Mouse (Mus musculus): ENCODE measurements around the gene Pik3r1. TPM values are rescaled to one million over a fixed set of nuclear protein-coding genes. Genes with fewer than 3 reads are reported as not detected.

Gene Pik3r1
- total and polyA plus RNA-seq, 3 experiments: 23.7 to 132 (median 111) TPM

- Histone ChIP-seq H3K27me3 (ENCODE audit: control insufficient read depth, insufficient read depth, low read length) (no peaks in the 10 kb centered on the region), H3K36me3 (ENCODE audit: control insufficient read depth, insufficient read depth, low read length) (no peaks in the 10 kb centered on the region), H3K79me2 (replicated peaks; ENCODE audit: control insufficient read depth, insufficient read depth, low read length) (no peaks in the 10 kb centered on the region), H3K4me3 (no peak overlapping the region), H3K27ac (no peak overlapping the region), H3K4me1 (ENCODE audit: control insufficient read depth, insufficient read depth, low read length) (peaks cover 2% of the 10 kb centered on the region; the same call in 1 of the 2 replicates), H3K9ac (ENCODE audit: low read depth, low read length) (no peak overlapping the region)
- over 99% methylated on average over 2 of the region's 2 CpGs for WGBS
- intact Hi-C loops (cut with DNase I): no loop called here
- DNase-seq: no peak
- no peak for TF ChIP-seq CTCF (IDR thresholded peaks at IDR 0.05)
- TF ChIP-seq EP300 (IDR thresholded peaks at IDR 0.05; ENCODE audit: insufficient read depth, low read depth, low read length): no peak
- TF ChIP-seq POLR2A (IDR thresholded peaks at IDR 0.05; ENCODE audit: insufficient read depth, low read depth, low read length): no peak
Observed at GRCm38 (mm10) chr13:101799318-101799717, 31.3 kb upstream of the Pik3r1 start.

GRCm38 (mm10) chr13:101798522-101798921, 30.5 kb upstream of the Pik3r1 start:
- intact Hi-C loops (cut with DNase I): no loop called here
- H3K4me3 ChIP-seq: no peak overlapping the region
- peaks cover 2% of the 10 kb centered on the region; the same call in 1 of the 2 replicates for H3K4me1 ChIP-seq (ENCODE audit: control insufficient read depth, insufficient read depth, low read length)
- 92% methylated on average over 4 of the region's 4 CpGs for WGBS
- H3K27me3 ChIP-seq (ENCODE audit: control insufficient read depth, insufficient read depth, low read length): no peaks in the 10 kb centered on the region
- H3K9ac ChIP-seq (ENCODE audit: low read depth, low read length): no peak overlapping the region
- no peak for TF ChIP-seq CTCF (IDR thresholded peaks at IDR 0.05)
- TF ChIP-seq EP300 (IDR thresholded peaks at IDR 0.05; ENCODE audit: insufficient read depth, low read depth, low read length): no peak
- TF ChIP-seq POLR2A (IDR thresholded peaks at IDR 0.05; ENCODE audit: insufficient read depth, low read depth, low read length): no peak
- no peaks in the 10 kb centered on the region for H3K36me3 ChIP-seq (ENCODE audit: control insufficient read depth, insufficient read depth, low read length)
- no peak overlapping the region for H3K27ac ChIP-seq
- no peak for DNase-seq
- no peaks in the 10 kb centered on the region for H3K79me2 ChIP-seq (replicated peaks; ENCODE audit: control insufficient read depth, insufficient read depth, low read length)

- no peak overlapping the region for H3K9ac ChIP-seq (ENCODE audit: low read depth, low read length)
- WGBS: 51% methylated on average over 6 of the region's 6 CpGs
Observed at GRCm38 (mm10) chr13:101796983-101797382, 29.0 kb upstream of the Pik3r1 start.

GRCm38 (mm10) chr13:101785705-101786104, 17.7 kb upstream of the Pik3r1 start:
- no peaks in the 10 kb centered on the region for H3K4me1 ChIP-seq (ENCODE audit: control insufficient read depth, insufficient read depth, low read length)

More at GRCm38 (mm10) chr13:101796983-101797382, 29.0 kb upstream of the Pik3r1 start:
- no peaks in the 10 kb centered on the region for H3K79me2 ChIP-seq (replicated peaks; ENCODE audit: control insufficient read depth, insufficient read depth, low read length)
- no peaks in the 10 kb centered on the region for H3K27me3 ChIP-seq (ENCODE audit: control insufficient read depth, insufficient read depth, low read length)
- H3K27ac ChIP-seq: no peak overlapping the region
- H3K4me3 ChIP-seq: no peak overlapping the region
- TF ChIP-seq CTCF (IDR thresholded peaks at IDR 0.05) (no peak), EP300 (IDR thresholded peaks at IDR 0.05; ENCODE audit: insufficient read depth, low read depth, low read length) (no peak), POLR2A (IDR thresholded peaks at IDR 0.05; ENCODE audit: insufficient read depth, low read depth, low read length) (no peak)
- DNase-seq: no peak
- intact Hi-C loops (cut with DNase I): no loop called here
- H3K36me3 ChIP-seq (ENCODE audit: control insufficient read depth, insufficient read depth, low read length): no peaks in the 10 kb centered on the region
- peaks cover 2% of the 10 kb centered on the region; the same call in 1 of the 2 replicates for H3K4me1 ChIP-seq (ENCODE audit: control insufficient read depth, insufficient read depth, low read length)

GRCm38 (mm10) chr13:101784651-101785289, 16.8 kb upstream of the Pik3r1 start:
- Histone ChIP-seq H3K27me3 (ENCODE audit: control insufficient read depth, insufficient read depth, low read length) (no peaks in the 10 kb centered on the region), H3K4me1 (ENCODE audit: control insufficient read depth, insufficient read depth, low read length) (no peaks in the 10 kb centered on the region), H3K79me2 (replicated peaks; ENCODE audit: control insufficient read depth, insufficient read depth, low read length) (no peaks in the 10 kb centered on the region), H3K9ac (ENCODE audit: low read depth, low read length) (no peak overlapping the region), H3K4me3 (no peak overlapping the region), H3K27ac (no peak overlapping the region), H3K36me3 (ENCODE audit: control insufficient read depth, insufficient read depth, low read length) (no peaks in the 10 kb centered on the region)
- 94% methylated on average over 13 of the region's 13 CpGs for WGBS
- no peak for TF ChIP-seq EP300 (IDR thresholded peaks at IDR 0.05; ENCODE audit: insufficient read depth, low read depth, low read length)
- no peak for TF ChIP-seq CTCF (IDR thresholded peaks at IDR 0.05)
- no peak for TF ChIP-seq POLR2A (IDR thresholded peaks at IDR 0.05; ENCODE audit: insufficient read depth, low read depth, low read length)
- intact Hi-C loops (cut with DNase I): no loop called here
- no peak for DNase-seq

More at GRCm38 (mm10) chr13:101785705-101786104, 17.7 kb upstream of the Pik3r1 start:
- Histone ChIP-seq H3K4me3 (no peak overlapping the region), H3K9ac (ENCODE audit: low read depth, low read length) (no peak overlapping the region), H3K79me2 (replicated peaks; ENCODE audit: control insufficient read depth, insufficient read depth, low read length) (no peaks in the 10 kb centered on the region), H3K27me3 (ENCODE audit: control insufficient read depth, insufficient read depth, low read length) (no peaks in the 10 kb centered on the region), H3K36me3 (ENCODE audit: control insufficient read depth, insufficient read depth, low read length) (no peaks in the 10 kb centered on the region), H3K27ac (no peak overlapping the region)
- intact Hi-C loops (cut with DNase I): no loop called here
- WGBS: 86% methylated on average over 4 of the region's 4 CpGs
- TF ChIP-seq EP300 (IDR thresholded peaks at IDR 0.05; ENCODE audit: insufficient read depth, low read depth, low read length): no peak
- no peak for DNase-seq

DNA sequence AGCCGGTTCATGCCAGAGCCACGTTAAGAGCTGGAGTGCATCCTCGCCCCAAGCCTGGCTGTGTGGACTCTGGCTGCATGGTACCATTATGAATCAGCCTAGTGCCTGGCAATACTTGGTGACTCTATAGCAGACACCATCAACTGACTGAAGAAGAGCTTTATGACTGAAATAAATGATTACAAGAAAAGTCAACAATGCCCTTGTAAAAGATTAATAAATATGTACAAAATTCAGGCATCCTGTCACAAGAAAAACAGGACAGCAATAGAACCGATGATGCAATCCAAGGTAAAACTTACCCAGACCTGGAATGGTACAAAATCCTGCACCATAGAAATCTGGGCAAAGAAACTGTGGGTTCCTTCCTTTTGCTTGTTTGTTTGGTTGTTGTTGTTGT, 11.0 kb upstream of the Pik3r1 start:
- H3K27ac ChIP-seq: no peak overlapping the region
- no peaks in the 10 kb centered on the region for H3K27me3 ChIP-seq (ENCODE audit: control insufficient read depth, insufficient read depth, low read length)
- TF ChIP-seq CTCF (IDR thresholded peaks at IDR 0.05): no peak
- TF ChIP-seq POLR2A (IDR thresholded peaks at IDR 0.05; ENCODE audit: insufficient read depth, low read depth, low read length): no peak
- no peak for TF ChIP-seq EP300 (IDR thresholded peaks at IDR 0.05; ENCODE audit: insufficient read depth, low read depth, low read length)
- H3K9ac ChIP-seq (ENCODE audit: low read depth, low read length): no peak overlapping the region
- no peak for DNase-seq
- H3K79me2 ChIP-seq (replicated peaks; ENCODE audit: control insufficient read depth, insufficient read depth, low read length): no peaks in the 10 kb centered on the region
- WGBS: 91% methylated on average over 4 of the region's 4 CpGs
- no peaks in the 10 kb centered on the region; the same call in 1 of the 2 replicates for H3K4me1 ChIP-seq (ENCODE audit: control insufficient read depth, insufficient read depth, low read length)
- H3K36me3 ChIP-seq (ENCODE audit: control insufficient read depth, insufficient read depth, low read length): no peaks in the 10 kb centered on the region
- H3K4me3 ChIP-seq: no peak overlapping the region
- intact Hi-C loops (cut with DNase I): no loop called here

Measured in heart, adult 2 months (tissue).